Mouse (Mus musculus) left cerebral cortex, adult 2 months (tissue): Measurements from ENCODE around the gene Ogfod3. TPM values are rescaled to one million over a fixed set of nuclear protein-coding genes. Genes with fewer than 3 reads are reported as not detected.

Experiments used
- DNase-seq, 2 experiments: peaks; one replicate each; pipeline ENCODE4 v3.0.0; 2021 to 2022; ENCODE audit warnings: low spot score in 2 of 2, mixed read lengths in 1 of 2; ENCODE audit errors: extremely low spot score in 1 of 2
- H3K27ac ChIP-seq: fragments of 200-600 bp; 2 replicates; pipeline ENCODE4 v1.8.1; 2022
- H3K4me3 ChIP-seq: fragments of 200-600 bp; 2 replicates; pipeline ENCODE4 v1.8.1; 2022
- CTCF ChIP-seq: fragments of 200-600 bp; IDR thresholded peaks from 2 replicates; pipeline ENCODE4 v1.8.1; 2022; ENCODE audit warnings: antibody characterized with exemption, mild to moderate bottlenecking, moderate library complexity
- intact Hi-C: fragments of 180-260 bp; cut with DNase I; formaldehyde crosslinking; loops from one replicate; pipeline ENCODE4 v1.15.1; 2025
- total RNA-seq, 2 experiments: library from RNA; stranded (reverse); gene quantifications; 2 replicates each; pipeline ENCODE4 v1.2.3; 2021

Gene Ogfod3
- total RNA-seq, 2 experiments from 2014 or later = 7.2 TPM

- Histone ChIP-seq H3K4me3 (no peak overlapping the region), H3K27ac (no peak overlapping the region)
- DNase-seq = no peak
- intact Hi-C loops = no loop called here
- no peak for TF ChIP-seq CTCF
These were observed 11.8 kb downstream of the Ogfod3 start for GRCm38 (mm10) chr11:121192742-121193141.

GRCm38 (mm10) chr11:121189681-121190080 is 14.8 kb downstream of the Ogfod3 start:
- TF ChIP-seq CTCF = no peak
- no peak for DNase-seq
- Histone ChIP-seq H3K27ac (no peak overlapping the region), H3K4me3 (no peak overlapping the region)
- intact Hi-C loops = no loop called here

- peak; percentile 76 for TF ChIP-seq CTCF
- DNase-seq = peak; percentile 21 to 38
- intact Hi-C loops = no loop called here
- Histone ChIP-seq H3K27ac (no peak overlapping the region), H3K4me3 (no peak overlapping the region)
These were observed 27.9 kb downstream of the Ogfod3 start for GRCm38 (mm10) chr11:121176285-121177270.

GRCm38 (mm10) chr11:121174234-121174633 is 30.3 kb downstream of the Ogfod3 start:
- Histone ChIP-seq H3K27ac (no peak overlapping the region), H3K4me3 (no peak overlapping the region)
- TF ChIP-seq CTCF = no peak
- DNase-seq = no peak
- intact Hi-C loops = no loop called here

GRCm38 (mm10) chr11:121173203-121173602 is 31.3 kb downstream of the Ogfod3 start:
- Histone ChIP-seq H3K4me3 (no peak overlapping the region), H3K27ac (no peak overlapping the region)
- intact Hi-C loops = no loop called here
- no peak for DNase-seq
- no peak for TF ChIP-seq CTCF

GRCm38 (mm10) chr11:121163751-121164150 is 40.8 kb downstream of the Ogfod3 start:
- no peak for TF ChIP-seq CTCF
- no peak for DNase-seq
- Histone ChIP-seq H3K4me3 (no peak overlapping the region), H3K27ac (no peak overlapping the region)
- intact Hi-C loops = no loop called here

- no peak overlapping the region for H3K27ac ChIP-seq
- DNase-seq = no peak
- TF ChIP-seq CTCF = no peak
- H3K4me3 ChIP-seq = no peak overlapping the region
- intact Hi-C loops = no loop called here
These were observed 43.7 kb downstream of the Ogfod3 start for GRCm38 (mm10) chr11:121160636-121161346.

GRCm38 (mm10) chr11:121159971-121160370 is 44.5 kb downstream of the Ogfod3 start, which contains the start of gene Uts2r:
Gene Uts2r (plus strand): TSS chr11:121160271.
- intact Hi-C loops = no loop called here
- Histone ChIP-seq H3K4me3 (no peak within 1 kb of the TSS), H3K27ac (no peak within 1 kb of the TSS)
- no peak for DNase-seq
- no peak for TF ChIP-seq CTCF

- Histone ChIP-seq H3K27ac (no peak overlapping the region), H3K4me3 (peak overlapping the region; percentile 16)
- TF ChIP-seq CTCF = no peak
- intact Hi-C loops = no loop called here
- no peak for DNase-seq
These were observed 48.1 kb downstream of the Ogfod3 start for GRCm38 (mm10) chr11:121156411-121156891.

GRCm38 (mm10) chr11:121154203-121154602 is 50.3 kb downstream of the Ogfod3 start:
- DNase-seq = no peak
- intact Hi-C loops = no loop called here
- no peak for TF ChIP-seq CTCF
- H3K27ac ChIP-seq = no peak overlapping the region
- no peak overlapping the region for H3K4me3 ChIP-seq

GRCm38 (mm10) chr11:121148193-121148592 is 56.3 kb downstream of the Ogfod3 start:
- TF ChIP-seq CTCF = peak; percentile 37
- H3K4me3 ChIP-seq = no peak overlapping the region
- DNase-seq = no peak
- intact Hi-C loops = no loop called here
- no peak overlapping the region for H3K27ac ChIP-seq

- TF ChIP-seq CTCF = no peak
- intact Hi-C loops = no loop called here
- no peak for DNase-seq
- Histone ChIP-seq H3K27ac (no peak within 1 kb of the TSS), H3K4me3 (no peak within 1 kb of the TSS)
These were observed 58.6 kb downstream of the Ogfod3 start, which contains the start of gene Tex19.1 for GRCm38 (mm10) chr11:121145865-121146264. Gene Tex19.1 (plus strand): TSS chr11:121146143.
